Mouse (Mus musculus) neural tube, embryonic 14.5 days (tissue): ENCODE results near the gene Arrdc2. TPM values are rescaled to one million over a fixed set of nuclear protein-coding genes. Genes with fewer than 3 reads are reported as not detected.

Experiments used
- ATAC-seq: fragments of 200-750 bp; cut with Nextera tagmentation; 2 replicates; pipeline ENCODE4 v1.8.0; 2017; ENCODE audit warnings: low read depth, mild to moderate bottlenecking, moderate TSS enrichment, moderate library complexity
- H3K27ac ChIP-seq: fragments of 300-500 bp; sonication (generic); 2 replicates; pipeline ENCODE4 v1.5.1; 2014; ENCODE audit warnings: low read depth, mild to moderate bottlenecking, control low read depth, low read length, moderate library complexity, mixed read lengths
- H3K27me3 ChIP-seq: fragments of 300-500 bp; sonication (generic); 2 replicates; pipeline ENCODE4 v1.6.1; 2014; ENCODE audit warnings: low read length; ENCODE audit not compliant: control insufficient read depth, insufficient read depth
- H3K36me3 ChIP-seq: fragments of 300-500 bp; sonication (generic); 2 replicates; pipeline ENCODE4 v1.6.1; 2014; ENCODE audit warnings: low read length, mixed read lengths; ENCODE audit not compliant: control insufficient read depth, insufficient read depth
- H3K4me1 ChIP-seq: fragments of 300-500 bp; sonication (generic); 2 replicates; pipeline ENCODE4 v1.6.1; 2014; ENCODE audit warnings: low read length; ENCODE audit not compliant: control insufficient read depth, insufficient read depth
- H3K4me2 ChIP-seq: fragments of 300-500 bp; sonication (generic); 2 replicates; pipeline ENCODE4 v1.6.1; 2014; ENCODE audit warnings: mild to moderate bottlenecking, low read depth, low read length, control low read depth
- H3K4me3 ChIP-seq: fragments of 300-500 bp; sonication (generic); 2 replicates; pipeline ENCODE4 v1.5.1; 2014; ENCODE audit warnings: low read depth, low read length, control low read depth, mixed read lengths
- H3K9ac ChIP-seq: fragments of 300-500 bp; sonication (generic); replicated peaks from 2 replicates; pipeline ENCODE4 v1.6.1; 2014; ENCODE audit warnings: low read depth, mild to moderate bottlenecking, control low read depth, low read length, mixed read lengths
- H3K9me3 ChIP-seq: fragments of 300-500 bp; sonication (generic); 2 replicates; pipeline ENCODE4 v1.6.1; 2016; ENCODE audit warnings: low read length; ENCODE audit not compliant: control insufficient read depth
- WGBS: fragments of 180-500 bp; shearing (Covaris S2); extraction: QIAGEN DNeasy Blood & Tissue Kit; methylation state at CpG from one replicate; pipeline ENCODE4 v1.1.7; 2014; 5-methylcytosine and 5-hydroxymethylcytosine counted together
- polyA plus RNA-seq: library from polyadenylated mRNA; unstranded; fragments of >200 nt; fragmentation: Nextera tagmentation; extraction: Ambion mirVana; gene quantifications from 2 replicates; pipeline ENCODE4 v1.2.1, GENCODE M21; 2014

Gene Arrdc2
- polyA plus RNA-seq, 1 experiment from 2014 or later: 9.3 TPM

GRCm38 (mm10) chr8:70856028-70856427 is 16.5 kb upstream of the Arrdc2 start:
- Histone ChIP-seq H3K4me1 (peaks cover 21% of the 10 kb centered on the region), H3K9ac (no peak overlapping the region), H3K27me3 (no peaks in the 10 kb centered on the region), H3K36me3 (no peaks in the 10 kb centered on the region; the same call in 1 of the 2 replicates), H3K4me3 (peak overlapping the region; percentile 48; the same call in 1 of the 2 replicates), H3K9me3 (no peaks in the 10 kb centered on the region), H3K27ac (no peak overlapping the region), H3K4me2 (peak overlapping the region; percentile 80; the same call in 1 of the 2 replicates)
- WGBS: 73% methylated on average over 5 of the region's 5 CpGs
- no peak for ATAC-seq

- no peak for ATAC-seq
- H3K36me3 ChIP-seq: no peaks in the 10 kb centered on the region; the same call in 1 of the 2 replicates
- H3K4me1 ChIP-seq: peaks cover 21% of the 10 kb centered on the region
- H3K4me2 ChIP-seq: no peak overlapping the region
- H3K9me3 ChIP-seq: no peaks in the 10 kb centered on the region
- H3K27me3 ChIP-seq: no peaks in the 10 kb centered on the region
- H3K9ac ChIP-seq: no peak overlapping the region
- no peak overlapping the region for H3K27ac ChIP-seq
- WGBS: 92% methylated on average over 2 of the region's 2 CpGs
- H3K4me3 ChIP-seq: no peak overlapping the region
These were observed 14.3 kb upstream of the Arrdc2 start for GRCm38 (mm10) chr8:70853863-70854262.

- peaks cover 14% of the 10 kb centered on the region for H3K4me1 ChIP-seq
- H3K9me3 ChIP-seq: no peaks in the 10 kb centered on the region
- 92% methylated on average over 41 of the region's 41 CpGs for WGBS
- no peak overlapping the region for H3K27ac ChIP-seq
- H3K27me3 ChIP-seq: no peaks in the 10 kb centered on the region
- no peaks in the 10 kb centered on the region; the same call in 1 of the 2 replicates for H3K36me3 ChIP-seq
- no peak overlapping the region for H3K4me2 ChIP-seq
- no peak overlapping the region for H3K4me3 ChIP-seq
- ATAC-seq: no peak
- H3K9ac ChIP-seq: no peak overlapping the region
These were observed 13.2 kb upstream of the Arrdc2 start for GRCm38 (mm10) chr8:70852595-70853231.

GRCm38 (mm10) chr8:70851837-70852236 is 12.3 kb upstream of the Arrdc2 start:
- H3K4me3 ChIP-seq: no peak overlapping the region
- no peak; the same call in 1 of the 2 replicates for ATAC-seq
- no peak overlapping the region for H3K27ac ChIP-seq
- no peak overlapping the region for H3K4me2 ChIP-seq
- no peaks in the 10 kb centered on the region for H3K9me3 ChIP-seq
- H3K9ac ChIP-seq: no peak overlapping the region
- 51% methylated on average over 6 of the region's 6 CpGs for WGBS
- no peaks in the 10 kb centered on the region; the same call in 1 of the 2 replicates for H3K36me3 ChIP-seq
- peaks cover 5% of the 10 kb centered on the region; the same call in 1 of the 2 replicates for H3K4me1 ChIP-seq
- no peaks in the 10 kb centered on the region for H3K27me3 ChIP-seq

GRCm38 (mm10) chr8:70850947-70851346 is 11.4 kb upstream of the Arrdc2 start:
- ATAC-seq: no peak
- Histone ChIP-seq H3K4me2 (no peak overlapping the region), H3K27ac (no peak overlapping the region), H3K9ac (no peak overlapping the region), H3K4me1 (no peaks in the 10 kb centered on the region), H3K9me3 (no peaks in the 10 kb centered on the region), H3K27me3 (no peaks in the 10 kb centered on the region), H3K36me3 (no peaks in the 10 kb centered on the region; the same call in 1 of the 2 replicates), H3K4me3 (no peak overlapping the region)
- 89% methylated on average over 4 of the region's 4 CpGs for WGBS

- 81% methylated on average over 7 of the region's 7 CpGs for WGBS
- Histone ChIP-seq H3K4me1 (no peaks in the 10 kb centered on the region), H3K4me3 (no peak overlapping the region), H3K27me3 (no peaks in the 10 kb centered on the region), H3K9me3 (no peaks in the 10 kb centered on the region), H3K4me2 (no peak overlapping the region), H3K9ac (no peak overlapping the region), H3K27ac (no peak overlapping the region), H3K36me3 (no peaks in the 10 kb centered on the region; the same call in 1 of the 2 replicates)
- no peak for ATAC-seq
These were observed 10.8 kb upstream of the Arrdc2 start for GRCm38 (mm10) chr8:70850132-70850845.

- no peak for ATAC-seq
- 89% methylated on average over 3 of the region's 3 CpGs for WGBS
- no peak overlapping the region for H3K9ac ChIP-seq
- H3K9me3 ChIP-seq: no peaks in the 10 kb centered on the region
- no peaks in the 10 kb centered on the region for H3K27me3 ChIP-seq
- H3K4me3 ChIP-seq: no peak overlapping the region
- no peaks in the 10 kb centered on the region for H3K36me3 ChIP-seq
- H3K27ac ChIP-seq: no peak overlapping the region
- H3K4me1 ChIP-seq: no peaks in the 10 kb centered on the region
- no peak overlapping the region for H3K4me2 ChIP-seq
These were observed 9.9 kb upstream of the Arrdc2 start for GRCm38 (mm10) chr8:70849333-70849990.

- Histone ChIP-seq H3K9ac (no peak overlapping the region), H3K27me3 (no peaks in the 10 kb centered on the region), H3K9me3 (no peaks in the 10 kb centered on the region), H3K36me3 (no peaks in the 10 kb centered on the region), H3K27ac (no peak overlapping the region), H3K4me2 (no peak overlapping the region), H3K4me1 (no peaks in the 10 kb centered on the region), H3K4me3 (no peak overlapping the region)
- 57% methylated on average over 15 of the region's 15 CpGs for WGBS
- ATAC-seq: no peak
These were observed 7.0 kb upstream of the Arrdc2 start for GRCm38 (mm10) chr8:70846371-70847154.
